Mouse (Mus musculus) stomach, embryonic 15.5 days (tissue): ENCODE measurements at regions not wholly inside any gene's neighbourhood (a gene's known extent, or its start where the extent isn't known, plus 50 kb on each side); places are given as distances from the start of the nearest gene placed in this dataset.

ENCODE experiments used
- ATAC-seq: fragments of 200-750 bp; cut with Nextera tagmentation; 2 replicates; pipeline ENCODE4 v1.8.0; 2017; ENCODE audit warnings: low read depth, moderate number of reproducible peaks, moderate TSS enrichment; ENCODE audit not compliant: insufficient read depth, low FRiP score
- H3K27ac ChIP-seq: fragments of 300-500 bp; sonication (generic); 2 replicates; pipeline ENCODE4 v1.5.1; 2015; ENCODE audit warnings: mild to moderate bottlenecking, inconsistent platforms
- H3K27me3 ChIP-seq: fragments of 300-500 bp; sonication (generic); replicated peaks from 2 replicates; pipeline ENCODE4 v1.6.1; 2015; ENCODE audit warnings: inconsistent platforms
- H3K36me3 ChIP-seq: fragments of 300-500 bp; sonication (generic); 2 replicates; pipeline ENCODE4 v1.6.1; 2015; ENCODE audit warnings: inconsistent platforms
- H3K4me1 ChIP-seq: fragments of 300-500 bp; sonication (generic); 2 replicates; pipeline ENCODE4 v1.6.1; 2015; ENCODE audit warnings: inconsistent platforms
- H3K4me2 ChIP-seq: fragments of 300-500 bp; sonication (generic); 2 replicates; pipeline ENCODE4 v1.6.1; 2015; ENCODE audit warnings: mild to moderate bottlenecking, inconsistent platforms
- H3K4me3 ChIP-seq: fragments of 300-500 bp; sonication (generic); replicated peaks from 2 replicates; pipeline ENCODE4 v1.5.1; 2015; ENCODE audit warnings: inconsistent platforms
- H3K9ac ChIP-seq: fragments of 300-500 bp; sonication (generic); 2 replicates; pipeline ENCODE4 v1.6.1; 2015; ENCODE audit warnings: inconsistent platforms
- H3K9me3 ChIP-seq: fragments of 300-500 bp; sonication (generic); 2 replicates; pipeline ENCODE4 v1.6.1; 2016; ENCODE audit warnings: inconsistent platforms
- WGBS: fragments of 180-500 bp; shearing (Covaris S2); methylation state at CpG from one replicate; pipeline ENCODE4 v1.1.7; 2015; 5-methylcytosine and 5-hydroxymethylcytosine counted together

GRCm38 (mm10) chr5:46578540-46579173 is 721.2 kb upstream of the Lcorl start:
- Histone ChIP-seq H3K36me3 (no peaks in the 10 kb centered on the region), H3K9ac (no peak overlapping the region), H3K27me3 (no peaks in the 10 kb centered on the region), H3K9me3 (no peaks in the 10 kb centered on the region), H3K27ac (no peak overlapping the region), H3K4me2 (no peak overlapping the region), H3K4me1 (no peaks in the 10 kb centered on the region), H3K4me3 (no peak overlapping the region)
- ATAC-seq = peak; percentile 66; the same call in 1 of the 2 replicates

GRCm38 (mm10) chr5:46573869-46574268 is 716.5 kb upstream of the Lcorl start:
- no peaks in the 10 kb centered on the region for H3K9me3 ChIP-seq
- WGBS = 66% methylated on average over 1 of the region's 1 CpGs

GRCm38 (mm10) chr5:46573280-46573670 is 715.9 kb upstream of the Lcorl start:
- Histone ChIP-seq H3K4me2 (no peak overlapping the region), H3K27me3 (no peaks in the 10 kb centered on the region), H3K9ac (no peak overlapping the region), H3K4me3 (no peak overlapping the region), H3K4me1 (no peaks in the 10 kb centered on the region), H3K36me3 (no peaks in the 10 kb centered on the region), H3K27ac (no peak overlapping the region), H3K9me3 (no peaks in the 10 kb centered on the region)
- 52% methylated on average over 7 of the region's 7 CpGs for WGBS
- peak; percentile 27; the same call in 1 of the 2 replicates for ATAC-seq

More at GRCm38 (mm10) chr5:46573869-46574268, 716.5 kb upstream of the Lcorl start:
- no peak for ATAC-seq
- Histone ChIP-seq H3K36me3 (no peaks in the 10 kb centered on the region), H3K4me1 (no peaks in the 10 kb centered on the region), H3K27me3 (no peaks in the 10 kb centered on the region), H3K27ac (no peak overlapping the region), H3K4me2 (no peak overlapping the region), H3K4me3 (no peak overlapping the region), H3K9ac (no peak overlapping the region)

GRCm38 (mm10) chr5:46556691-46557265 is 699.4 kb upstream of the Lcorl start:
- Histone ChIP-seq H3K36me3 (no peaks in the 10 kb centered on the region), H3K9me3 (no peaks in the 10 kb centered on the region), H3K9ac (no peak overlapping the region), H3K4me3 (no peak overlapping the region), H3K4me1 (no peaks in the 10 kb centered on the region), H3K27ac (no peak overlapping the region), H3K4me2 (no peak overlapping the region), H3K27me3 (no peaks in the 10 kb centered on the region)
- 58% methylated on average over 3 of the region's 3 CpGs for WGBS
- no peak for ATAC-seq

- H3K9me3 ChIP-seq = no peaks in the 10 kb centered on the region
- H3K4me1 ChIP-seq = no peaks in the 10 kb centered on the region
- H3K4me2 ChIP-seq = no peak overlapping the region
- 86% methylated on average over 9 of the region's 9 CpGs for WGBS
- H3K27ac ChIP-seq = no peak overlapping the region
- ATAC-seq = no peak
- no peak overlapping the region for H3K4me3 ChIP-seq
- H3K36me3 ChIP-seq = no peaks in the 10 kb centered on the region
- H3K9ac ChIP-seq = no peak overlapping the region
- no peaks in the 10 kb centered on the region for H3K27me3 ChIP-seq
Observed at GRCm38 (mm10) chr5:46541333-46542324, 684.2 kb upstream of the Lcorl start.
